Mouse (Mus musculus) lung, postnatal 14 days (tissue): ENCODE data around the gene Pla2g7.
"Not testable (repeated sequence)": the region's sequence is repeated elsewhere in the genome, so short reads cannot be mapped to it uniquely, and the experiment has no call there.

ENCODE experiments used
- DNase-seq: peaks from one replicate; pipeline ENCODE4 v3.0.0; 2021

Gene Pla2g7

DNA sequence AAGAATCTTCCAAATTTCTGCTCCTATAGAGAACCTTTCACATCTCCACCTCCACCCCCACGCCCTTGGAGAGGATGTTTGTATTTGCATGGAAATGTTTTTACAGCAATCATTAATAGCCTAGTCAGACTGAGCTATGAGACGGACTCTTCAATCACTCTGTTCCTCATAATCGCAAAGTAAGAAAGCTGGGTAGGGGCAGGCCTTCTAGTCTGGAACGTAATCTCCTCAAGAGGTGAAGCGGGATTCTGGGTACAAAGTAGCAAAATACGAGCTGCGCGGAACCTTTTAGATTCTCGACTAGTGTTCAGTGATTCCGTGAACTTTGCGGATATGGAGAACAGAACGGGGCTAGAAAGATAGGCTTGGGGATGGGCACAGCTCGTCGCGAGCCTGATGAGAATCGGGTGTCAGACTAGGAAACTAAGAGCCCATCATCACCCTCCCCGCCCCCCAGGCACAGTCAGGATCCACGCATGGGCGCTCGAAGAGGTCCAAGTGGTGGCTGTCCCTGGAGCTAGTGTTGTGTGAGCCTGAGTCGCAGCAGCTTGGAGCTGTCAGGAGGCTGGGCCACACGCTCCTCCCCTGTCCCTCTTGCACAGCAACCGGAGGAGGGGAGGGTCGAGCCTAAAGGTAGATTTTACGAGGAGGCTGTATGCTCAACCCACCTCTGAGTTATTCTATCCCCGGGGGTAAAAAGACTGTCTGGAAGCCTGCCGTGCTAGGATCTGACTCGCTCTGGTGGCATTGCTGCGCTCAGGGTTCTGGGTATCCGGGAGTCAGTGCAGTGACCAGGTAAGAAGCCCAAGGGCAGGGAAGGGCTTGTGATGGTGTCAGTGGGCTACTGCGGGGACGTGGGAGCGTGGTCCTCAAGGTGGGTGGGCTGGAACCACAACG lies at the start of gene Pla2g7:
Pla2g7 (plus strand) TSS at position 107 of the 897 bp plus-strand sequence.
- DNase-seq: peak; percentile 34

DNA sequence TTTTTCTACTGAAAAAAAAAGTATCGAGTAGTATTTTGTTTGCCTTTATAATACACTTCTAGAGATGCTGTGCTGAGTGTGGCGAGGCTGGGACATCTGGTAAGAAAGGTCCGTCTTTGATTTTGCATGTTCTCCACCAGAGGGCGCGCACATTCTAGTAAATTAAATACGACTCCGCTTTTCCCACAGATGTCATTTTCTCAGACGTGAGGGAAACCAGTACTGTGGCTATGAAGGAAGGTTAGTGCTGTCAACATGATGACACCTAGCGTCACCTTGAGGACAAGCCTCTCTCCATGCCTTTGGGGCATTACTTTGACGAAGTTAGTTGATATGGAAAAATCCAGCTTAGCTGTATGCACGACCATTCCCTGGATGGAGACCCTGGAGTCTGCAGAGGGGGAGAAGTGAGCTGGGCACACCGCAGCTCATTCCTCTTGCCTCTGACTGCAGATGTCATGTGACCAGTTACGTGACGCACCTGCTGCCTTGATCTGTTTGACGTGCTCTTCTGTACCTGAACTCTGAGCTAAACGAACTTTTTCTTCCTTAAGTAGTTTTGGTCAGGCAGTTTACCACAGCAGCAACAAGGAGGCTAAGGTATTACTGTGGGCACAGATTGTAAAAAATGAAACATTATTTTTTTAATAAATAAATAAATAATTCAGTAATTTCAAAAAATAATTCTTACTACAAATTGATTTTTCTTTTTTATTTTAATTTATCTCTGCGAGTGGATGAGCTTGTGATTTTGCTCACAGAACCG lies 49.1 kb upstream of the Pla2g7 start:
- DNase-seq: peak; percentile 76

DNA sequence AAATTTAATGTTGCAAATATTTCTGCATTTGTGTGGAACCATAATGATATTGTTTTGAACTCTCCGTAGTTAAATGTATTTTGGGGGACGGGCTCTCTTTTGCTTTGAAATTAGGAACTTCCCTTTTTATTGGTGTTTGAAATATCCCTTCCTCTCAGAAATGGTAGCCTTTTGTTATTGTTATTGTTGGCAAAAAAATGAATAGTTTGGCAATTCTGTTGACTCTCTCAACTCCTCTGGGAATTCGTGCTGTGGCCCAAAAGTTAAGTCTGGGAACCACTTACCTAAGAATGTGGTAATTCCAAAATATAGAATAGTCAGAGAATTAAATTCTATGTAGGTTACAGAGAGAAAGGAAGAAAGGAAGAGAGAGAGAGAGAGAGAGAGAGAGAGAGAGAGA lies 47.7 kb upstream of the Pla2g7 start:
- no peak for DNase-seq

DNA sequence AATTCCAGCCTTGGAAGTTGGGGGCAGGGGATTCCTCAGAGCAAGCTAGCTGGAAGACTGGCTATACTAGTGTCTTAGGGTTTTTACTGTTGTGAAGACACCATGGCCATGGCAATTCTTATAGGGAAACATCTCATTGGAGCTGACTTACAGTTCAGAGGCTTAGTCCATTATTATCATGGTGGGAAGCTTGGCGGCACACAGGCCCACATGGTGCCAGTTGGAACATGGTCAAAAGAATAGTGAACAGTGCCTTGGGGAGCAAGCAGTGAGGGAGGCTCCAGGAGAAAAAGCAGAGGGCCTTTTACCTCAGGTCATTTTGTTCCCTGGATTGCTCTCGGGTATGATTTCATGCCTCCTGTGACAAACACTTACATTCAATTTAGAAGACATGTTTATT lies 37.4 kb upstream of the Pla2g7 start:
- DNase-seq: no peak

DNA sequence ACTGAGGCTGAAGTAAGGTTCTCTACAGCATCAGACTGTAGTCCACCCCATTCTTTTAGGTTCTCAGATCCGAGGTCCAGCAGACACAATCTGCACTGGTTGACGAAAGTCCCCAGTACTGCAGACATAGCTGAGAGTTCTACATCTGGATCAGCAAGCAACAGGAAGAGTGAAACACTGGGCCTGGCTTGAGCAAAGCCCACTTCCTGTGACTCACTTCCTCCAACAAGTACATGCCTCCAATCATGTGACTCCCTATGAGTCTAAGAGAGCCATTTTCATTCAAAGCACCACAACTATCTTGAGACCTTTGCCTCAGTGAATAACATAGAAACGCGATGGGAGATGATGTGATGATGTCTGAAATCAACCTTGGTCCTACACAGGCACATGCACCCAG lies 36.7 kb upstream of the Pla2g7 start:
- no peak for DNase-seq

DNA sequence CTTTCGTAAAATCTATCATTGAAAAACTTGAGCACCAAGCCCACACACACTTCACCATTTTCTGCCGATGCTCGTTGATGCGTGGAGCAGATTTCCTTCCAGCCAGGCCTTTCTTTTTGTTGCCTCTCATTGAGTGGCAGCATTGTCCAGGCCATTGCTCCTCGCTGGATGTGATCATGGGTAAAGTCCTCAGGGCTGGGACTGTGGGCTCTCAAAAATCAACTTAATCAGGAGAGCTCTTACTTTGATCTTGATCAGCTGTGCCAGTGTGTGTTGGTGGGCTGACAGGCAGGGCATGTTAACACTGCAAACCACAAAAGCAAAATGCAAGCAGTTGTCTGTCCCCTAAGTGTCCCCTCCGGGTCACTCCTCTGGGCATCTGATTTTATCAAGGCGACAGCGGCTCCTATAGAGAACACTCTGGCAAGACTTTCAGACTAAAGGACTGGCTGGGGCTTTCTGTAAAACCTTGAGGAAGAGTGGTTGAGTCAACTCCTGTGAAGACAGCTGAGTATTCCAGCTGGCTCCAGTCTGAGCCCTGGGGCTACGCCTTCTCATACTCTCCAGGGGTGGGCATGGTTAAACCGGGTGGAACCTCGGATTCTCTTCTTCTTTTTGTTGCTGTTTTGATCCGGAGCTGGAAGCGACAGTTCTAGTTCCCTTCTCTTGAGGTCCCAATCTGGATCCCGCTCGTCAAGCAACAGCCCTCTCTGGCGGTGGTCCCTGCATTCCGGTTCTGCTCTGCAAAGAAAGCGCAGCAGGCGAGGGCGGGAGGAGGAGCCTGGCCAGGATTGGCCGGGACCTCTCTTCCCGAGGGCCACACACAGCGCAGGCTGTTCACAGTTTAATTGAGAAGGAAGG lies 33.3 kb upstream of the Pla2g7 start:
- DNase-seq: peak; percentile 62

DNA sequence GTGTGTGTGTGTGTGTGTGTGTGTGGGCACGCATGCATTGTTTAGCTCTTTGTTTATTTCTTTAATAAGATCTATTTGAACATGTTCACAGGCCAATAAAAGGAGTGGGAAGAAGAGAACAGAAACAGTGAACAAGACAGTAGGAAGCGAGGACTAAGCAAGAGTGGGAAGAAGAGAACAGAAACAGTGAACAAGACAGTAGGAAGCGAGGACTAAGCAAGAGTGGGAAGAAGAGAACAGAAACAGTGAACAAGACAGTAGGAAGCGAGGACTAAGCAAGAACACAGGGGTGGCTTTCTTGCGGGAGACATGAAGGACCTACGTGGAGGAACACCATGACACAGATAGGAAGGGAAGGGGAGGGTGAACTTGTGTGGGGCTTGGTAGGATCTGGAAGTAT lies 31.1 kb upstream of the Pla2g7 start:
- not testable (repeated sequence) for DNase-seq

DNA sequence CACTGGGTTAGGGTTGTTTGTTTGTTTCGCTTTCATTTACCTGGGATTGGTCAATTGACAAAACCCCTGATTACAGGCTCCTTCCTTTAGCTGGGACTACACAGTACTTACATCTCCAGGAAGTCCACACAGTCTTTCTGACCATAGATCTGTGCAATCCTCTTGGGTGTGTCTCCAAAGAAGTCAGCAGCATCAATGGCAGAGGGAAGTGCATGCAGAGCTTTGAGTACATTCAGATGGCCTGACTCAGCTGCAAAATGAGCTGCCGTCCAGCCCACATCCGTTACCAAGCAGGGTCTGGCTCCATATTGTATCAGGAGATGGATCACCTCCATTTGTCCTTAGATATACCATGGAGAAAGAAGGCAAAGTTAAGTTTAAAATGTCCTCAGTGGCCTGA lies 29.1 kb upstream of the Pla2g7 start:
- DNase-seq: no peak

DNA sequence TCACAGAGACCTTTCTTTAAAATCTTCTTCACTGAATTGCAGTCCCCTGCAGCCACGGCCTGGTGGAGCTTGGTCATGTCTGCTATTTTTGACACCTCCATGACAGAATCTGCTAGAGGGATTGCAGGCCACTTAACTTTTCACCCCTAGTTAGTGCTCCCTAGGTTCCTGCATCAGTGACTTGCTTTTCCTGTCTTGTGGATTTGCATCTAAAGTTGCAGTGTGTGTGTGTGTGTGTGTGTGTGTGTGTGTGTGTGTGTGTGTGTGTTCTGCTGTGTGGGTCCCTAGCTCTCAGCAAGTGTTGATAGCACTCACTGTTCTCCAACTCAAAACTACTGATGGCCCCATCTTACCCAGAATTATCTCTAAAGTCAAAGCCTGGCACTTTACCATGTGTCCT lies 24.4 kb upstream of the Pla2g7 start, which contains the start of gene Ankrd66:
Ankrd66 (minus strand) TSS at position 101 of the 400 bp plus-strand sequence.
- no peak for DNase-seq

DNA sequence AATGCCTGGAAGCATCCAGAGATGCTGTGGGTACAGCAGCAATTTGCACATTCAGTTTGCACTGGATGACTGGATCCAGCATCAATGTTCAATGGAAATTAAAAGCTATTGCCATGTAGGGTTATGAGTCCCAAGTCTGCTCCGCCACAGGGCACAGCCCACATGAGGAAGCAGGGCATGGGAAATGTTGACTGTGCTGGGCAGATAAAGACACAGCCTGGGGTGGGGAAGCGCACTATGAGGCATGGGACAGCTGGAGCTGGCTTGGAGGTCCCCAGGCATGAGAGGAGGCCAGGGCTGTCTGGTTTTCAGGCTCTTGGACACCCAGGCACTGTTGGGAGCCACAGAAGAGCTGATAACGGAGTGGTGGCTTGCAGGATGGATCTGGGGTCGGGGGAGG lies 23.9 kb upstream of the Pla2g7 start:
- DNase-seq: no peak

DNA sequence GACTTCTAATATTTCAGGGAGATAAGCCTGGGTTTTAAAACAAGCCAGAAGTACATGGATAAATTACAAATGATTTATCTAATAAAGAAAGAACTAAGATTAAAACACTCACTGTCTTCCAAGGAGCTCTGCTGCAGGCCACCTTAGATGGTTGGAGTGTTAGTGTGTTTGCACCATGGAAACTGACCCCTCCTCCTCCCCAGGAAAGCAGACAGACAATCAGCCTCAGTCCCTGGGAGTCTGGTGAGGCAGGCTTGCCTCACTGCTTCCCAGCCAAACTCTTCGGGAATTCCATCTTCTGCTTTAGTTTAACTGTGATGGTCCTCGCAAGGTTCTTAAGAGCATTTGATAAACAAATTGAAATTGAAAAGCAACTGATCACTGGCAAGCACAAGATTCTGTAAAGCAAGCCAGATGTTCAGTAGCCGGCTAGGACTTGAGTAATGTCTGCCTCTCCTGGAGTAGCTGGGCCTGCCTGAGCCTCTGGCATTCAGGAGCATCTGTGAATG lies 16.7 kb upstream of the Pla2g7 start:
- DNase-seq: no peak

DNA sequence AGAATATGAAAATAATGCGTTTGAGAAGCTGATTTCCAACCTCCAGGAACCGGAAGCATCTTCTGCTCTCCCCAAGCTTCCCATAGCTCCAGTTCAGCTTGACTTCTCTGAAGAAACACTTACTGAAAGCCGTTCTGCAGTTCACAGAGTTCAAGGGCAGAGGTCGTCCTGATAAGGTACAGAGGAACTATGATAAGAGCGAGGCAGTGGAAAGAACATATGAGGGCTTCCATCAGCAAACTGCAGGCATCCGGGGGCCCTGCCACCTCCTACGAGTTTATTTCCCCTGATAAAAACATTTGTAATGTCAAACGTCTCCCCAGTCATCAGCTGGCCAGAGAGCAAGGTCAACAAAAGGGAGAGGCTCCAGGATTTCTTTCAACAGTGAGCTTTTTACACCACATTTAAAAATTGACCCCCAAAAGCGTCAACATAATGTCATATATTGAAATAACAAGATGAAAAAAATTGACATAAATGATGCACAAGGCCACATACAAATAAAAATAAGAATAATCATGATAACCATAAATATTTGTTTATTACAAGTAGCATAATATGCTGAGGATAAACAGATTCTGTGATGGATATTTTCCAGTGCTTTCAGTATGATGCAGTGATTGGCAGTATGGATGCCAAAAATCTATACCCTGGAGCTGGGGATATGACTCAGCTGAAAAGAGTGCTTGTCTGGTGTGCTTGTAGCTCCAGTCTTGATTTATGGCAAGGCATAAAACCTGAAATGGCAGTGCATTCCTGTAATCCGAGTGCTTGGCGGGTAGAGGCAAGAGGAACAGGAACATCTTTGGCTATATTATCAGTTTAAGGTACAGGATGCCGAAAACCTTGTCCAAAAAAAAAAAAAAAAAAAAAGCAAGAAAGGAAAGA lies 13.1 kb upstream of the Pla2g7 start:
- DNase-seq: no peak

DNA sequence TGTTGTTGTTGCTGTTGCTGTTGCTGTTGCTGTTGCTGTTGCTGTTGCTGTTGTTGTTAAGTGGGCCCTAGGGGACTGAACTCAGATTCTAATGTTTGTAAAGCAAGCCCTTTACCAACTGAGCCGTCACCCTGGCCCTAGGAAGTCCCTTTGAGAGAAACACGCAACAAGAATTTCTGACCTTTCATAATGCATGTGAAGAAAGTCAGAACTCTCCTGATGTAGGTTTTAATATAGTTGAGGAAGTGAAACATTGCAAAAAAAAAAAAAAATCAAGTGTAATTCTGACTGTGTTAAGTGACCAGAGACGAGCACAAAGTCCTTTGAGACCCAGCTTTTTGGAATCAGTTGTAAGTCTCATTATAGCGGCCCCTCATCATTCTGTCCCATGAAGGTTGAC lies 10.8 kb upstream of the Pla2g7 start:
- DNase-seq: no peak

DNA sequence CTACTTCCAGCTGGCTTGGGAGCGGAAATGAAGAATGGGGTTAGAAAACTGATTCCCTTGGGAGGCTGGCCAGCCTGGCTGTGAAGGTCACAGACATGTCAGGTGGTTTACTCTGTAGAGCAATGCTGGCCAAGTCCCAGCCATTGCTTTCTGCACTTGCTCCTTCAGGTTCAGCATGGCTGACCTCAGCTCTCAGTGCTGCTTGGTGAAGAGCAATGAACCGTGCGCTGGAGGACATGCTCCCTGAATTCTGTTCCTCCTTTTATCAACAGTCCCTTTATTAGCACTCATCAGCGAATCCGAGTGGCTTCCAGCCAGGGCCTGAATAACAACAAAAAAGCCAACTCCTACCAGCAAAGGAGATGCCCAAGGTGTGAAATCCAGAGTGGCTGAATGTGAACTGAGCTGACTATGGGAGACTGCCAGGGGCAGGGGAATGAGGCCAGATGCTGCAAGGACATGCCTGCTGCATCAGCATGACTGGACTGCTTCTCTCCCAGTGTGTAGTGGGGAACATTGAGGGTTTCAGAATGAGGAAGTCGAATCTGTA lies 10.3 kb upstream of the Pla2g7 start:
- DNase-seq: peak; percentile 13

DNA sequence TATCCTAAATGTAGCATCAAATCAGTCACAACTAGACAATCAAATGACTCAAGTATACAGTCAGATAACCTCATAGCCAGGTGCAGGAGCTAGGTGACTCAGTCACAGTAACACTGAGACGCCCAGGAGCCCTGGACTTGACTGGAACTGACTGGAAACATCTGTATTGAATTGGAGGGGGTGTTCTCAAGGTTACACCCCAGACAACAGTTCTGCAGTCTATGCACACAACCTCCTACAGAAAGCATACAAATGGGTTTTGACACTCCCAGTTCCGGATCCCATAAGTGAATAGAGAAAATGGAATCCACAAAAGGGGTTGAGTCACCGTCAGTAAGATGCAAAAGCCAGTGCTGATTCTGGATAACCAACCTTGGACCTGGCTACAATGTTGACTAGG lies 9.2 kb upstream of the Pla2g7 start:
- no peak for DNase-seq

DNA sequence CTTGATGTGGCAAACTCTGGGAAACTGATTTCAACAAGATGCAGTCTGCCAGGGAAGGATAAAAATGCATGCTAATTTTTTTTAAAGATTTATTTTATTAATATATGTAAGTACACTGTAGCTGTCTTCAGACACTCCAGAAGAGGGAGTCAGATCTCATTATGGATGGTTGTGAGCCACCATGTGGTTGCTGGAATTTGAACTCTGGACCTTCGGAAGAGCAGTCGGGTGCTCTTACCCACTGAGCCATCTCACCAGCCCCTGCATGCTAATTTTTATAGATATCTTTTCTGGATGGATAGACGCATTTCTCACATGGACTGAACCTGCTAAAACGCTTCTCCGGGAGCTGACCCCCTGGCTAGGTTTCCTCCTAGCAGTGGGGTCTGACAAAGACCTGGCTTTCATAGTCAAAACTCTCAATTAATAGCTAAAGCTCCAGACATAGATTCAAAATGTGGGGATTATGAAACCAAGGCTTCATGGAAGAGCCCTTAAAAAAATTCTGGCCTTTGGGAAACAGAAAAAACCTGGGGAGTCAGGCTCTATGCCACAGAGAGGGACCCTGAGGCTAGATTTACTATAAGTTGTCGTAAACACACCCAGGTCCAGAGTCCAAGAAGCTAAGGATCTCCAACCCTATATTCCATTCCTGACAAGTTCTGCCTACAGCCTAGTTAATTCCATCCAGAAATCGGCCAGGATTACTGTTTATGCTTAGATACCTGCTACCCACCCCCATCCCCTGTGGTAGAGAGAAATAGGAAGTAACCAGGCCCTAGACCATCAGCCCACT lies 4.5 kb upstream of the Pla2g7 start:
- DNase-seq: no peak

DNA sequence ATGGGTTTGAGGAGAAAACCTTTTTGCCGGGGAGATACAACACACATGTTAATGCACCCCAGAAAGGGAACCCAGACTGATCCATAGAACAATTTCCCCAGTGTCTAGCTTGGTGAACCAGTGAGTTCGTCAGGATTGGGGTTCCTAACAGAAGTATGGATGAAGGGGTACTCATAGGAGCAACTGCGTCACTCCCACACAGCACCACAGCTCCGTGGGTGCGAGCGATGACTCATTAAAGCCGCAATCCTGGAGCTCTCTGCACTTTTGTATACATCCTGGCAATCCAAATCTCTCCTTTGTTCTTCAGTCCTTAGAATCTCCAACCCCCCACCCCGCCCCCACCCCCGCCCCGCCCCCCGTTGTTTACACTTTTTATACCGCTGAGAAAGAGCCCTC lies 306 bp upstream of the Pla2g7 start:
- DNase-seq: no peak

DNA sequence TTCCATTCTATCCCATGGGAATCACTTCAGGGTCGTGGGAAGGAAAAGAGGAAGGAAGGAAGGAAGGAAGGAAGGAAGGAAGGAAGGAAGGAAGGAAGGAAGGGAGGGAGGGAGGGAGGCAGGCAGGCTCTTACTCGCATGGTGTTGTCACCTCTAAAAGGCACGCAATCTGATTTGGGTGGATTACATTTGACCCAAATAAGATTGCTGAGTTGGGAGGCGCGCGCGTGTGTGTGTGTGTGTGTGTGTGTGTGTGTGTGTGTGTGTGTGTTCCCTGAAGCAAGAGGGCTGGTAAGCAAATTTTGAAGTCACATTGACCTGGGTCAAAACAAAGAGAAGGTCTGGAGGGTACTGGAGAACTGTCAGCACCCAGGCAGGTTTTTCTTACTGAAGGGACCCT lies 1.4 kb downstream of the Pla2g7 start:
- DNase-seq: no peak

DNA sequence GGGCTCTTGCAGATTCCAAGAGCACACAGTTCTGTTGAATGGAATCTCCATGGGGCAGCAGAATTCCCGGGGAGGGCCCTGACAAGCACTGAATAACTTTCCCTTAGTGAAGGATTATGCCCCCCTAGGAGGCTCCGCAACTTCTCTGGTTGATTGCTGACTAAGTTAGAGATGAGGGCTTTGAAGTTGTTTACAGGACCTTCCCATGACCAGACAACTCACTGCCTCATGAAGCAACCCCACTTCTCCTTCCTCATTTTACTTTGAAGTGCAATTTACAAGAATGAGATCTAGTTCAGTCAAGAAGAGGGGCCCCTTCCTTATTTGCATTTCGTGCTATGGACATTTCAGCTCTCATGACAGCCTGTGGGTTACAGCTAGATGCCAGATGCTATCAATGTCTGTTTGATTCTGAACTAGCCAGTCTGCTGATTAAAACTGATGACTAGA lies 5.8 kb downstream of the Pla2g7 start:
- DNase-seq: no peak

DNA sequence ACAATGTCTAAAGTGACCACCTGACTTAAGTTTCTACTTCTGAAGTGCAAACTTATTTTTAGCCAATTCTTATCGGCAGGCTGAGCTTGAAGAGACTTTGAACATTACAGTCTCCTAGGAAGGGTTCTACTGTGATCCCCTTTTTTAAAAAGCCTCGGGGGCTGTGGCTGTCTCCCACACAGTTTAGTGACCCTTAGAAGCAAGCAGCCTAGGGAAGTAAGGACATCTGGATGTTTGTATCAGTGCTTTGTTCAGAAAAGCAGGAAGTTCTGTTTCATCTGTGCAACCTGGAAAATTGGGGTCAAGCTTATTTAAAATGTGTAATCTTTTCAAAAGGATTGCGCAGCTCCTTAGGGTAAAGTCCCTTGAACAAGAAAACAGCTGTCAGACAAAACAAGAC lies 12.6 kb downstream of the Pla2g7 start:
- DNase-seq: no peak
